Mouse (Mus musculus) monocyte, adult 5-6 weeks (primary cell): ENCODE data around the gene Ssh2. TPM values are rescaled to one million over a fixed set of nuclear protein-coding genes. Genes with fewer than 3 reads are reported as not detected.
A peak's percentile ranks its signal among the peaks of the same experiment; 100 is the strongest.
"Not testable (repeated sequence)": the region's sequence is repeated elsewhere in the genome, so short reads cannot be mapped to it uniquely, and the experiment has no call there.

Experiments
- ATAC-seq: fragments of 153-309, 156-312 bp; replicated peaks from 2 replicates; pipeline ENCODE4 v1.8.0; 2017; ENCODE audit warnings: mild to moderate bottlenecking; ENCODE audit not compliant: low TSS enrichment, insufficient number of reproducible peaks, severe bottlenecking, poor library complexity, low FRiP score
- total RNA-seq: library from RNA; stranded (forward); fragments of 200-1000, 200-491, 200-594 nt; gene quantifications from 3 replicates; pipeline ENCODE4 v1.2.3, GENCODE M21; 2017

Ssh2 gene
- total RNA-seq, 1 experiment from 2014 or later: 254 TPM

GRCm38 (mm10) chr11:77372196-77372904 lies 156.3 kb downstream of the Ssh2 start:
- ATAC-seq: peak; percentile 81

GRCm38 (mm10) chr11:77378622-77379021 lies 162.5 kb downstream of the Ssh2 start:
- ATAC-seq: no peak

- ATAC-seq: no peak
Observed at GRCm38 (mm10) chr11:77381174-77381573, 165.1 kb downstream of the Ssh2 start.

- ATAC-seq: no peak
Observed at GRCm38 (mm10) chr11:77384151-77384550, 168.1 kb downstream of the Ssh2 start.

- peak; percentile 99 for ATAC-seq
Observed at GRCm38 (mm10) chr11:77385706-77386690, 169.9 kb downstream of the Ssh2 start.

- ATAC-seq: not testable (repeated sequence)
Observed at GRCm38 (mm10) chr11:77388197-77388596, 172.1 kb downstream of the Ssh2 start.

- no peak for ATAC-seq
Observed at GRCm38 (mm10) chr11:77395539-77395938, 179.5 kb downstream of the Ssh2 start.

GRCm38 (mm10) chr11:77402508-77402907 lies 186.4 kb downstream of the Ssh2 start:
- no peak for ATAC-seq

GRCm38 (mm10) chr11:77406329-77406728 lies 190.2 kb downstream of the Ssh2 start:
- no peak for ATAC-seq

GRCm38 (mm10) chr11:77409879-77410278 lies 193.8 kb downstream of the Ssh2 start:
- ATAC-seq: peak; percentile 80

- ATAC-seq: no peak
Observed at GRCm38 (mm10) chr11:77411284-77411683, 195.2 kb downstream of the Ssh2 start.

- ATAC-seq: no peak
Observed at GRCm38 (mm10) chr11:77414141-77414839, 198.2 kb downstream of the Ssh2 start.

GRCm38 (mm10) chr11:77416212-77417000 lies 200.3 kb downstream of the Ssh2 start:
- no peak for ATAC-seq

GRCm38 (mm10) chr11:77418021-77418420 lies 201.9 kb downstream of the Ssh2 start:
- no peak for ATAC-seq

- no peak for ATAC-seq
Observed at GRCm38 (mm10) chr11:77423175-77423859, 207.2 kb downstream of the Ssh2 start.

GRCm38 (mm10) chr11:77428446-77428845 lies 212.4 kb downstream of the Ssh2 start:
- no peak for ATAC-seq

GRCm38 (mm10) chr11:77437026-77437425 lies 220.9 kb downstream of the Ssh2 start:
- ATAC-seq: no peak

GRCm38 (mm10) chr11:77440081-77440480 lies 224.0 kb downstream of the Ssh2 start:
- ATAC-seq: no peak
